Mouse (Mus musculus): ENCODE measurements around the gene Gm16181. TPM values are rescaled to one million over a fixed set of nuclear protein-coding genes. Genes with fewer than 3 reads are reported as not detected.

Gm16181 gene
- polyA plus RNA-seq, 1 experiment from 2014 or later, result 0.79 TPM

DNA sequence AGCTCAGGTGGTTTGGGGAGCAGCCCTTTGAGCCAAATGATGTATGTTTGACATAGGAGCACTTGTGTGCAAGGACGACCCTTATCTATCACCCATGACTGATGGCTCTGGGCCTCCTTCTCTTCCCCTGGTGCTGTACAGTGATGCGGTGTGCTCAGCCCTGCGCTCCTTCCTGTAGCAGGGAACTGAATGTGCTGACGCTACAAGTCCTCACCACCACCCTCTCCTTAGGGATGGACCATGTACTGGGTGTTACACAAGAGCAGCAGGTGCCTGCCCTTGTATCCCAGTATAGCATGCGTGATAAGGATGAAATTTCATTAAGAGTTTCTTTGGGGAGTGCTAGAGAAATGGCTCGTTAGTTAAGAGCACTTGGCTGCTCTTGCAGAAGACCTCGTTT is 26.5 kb downstream of the Gm16181 start:
- H3K4me2 ChIP-seq (replicated peaks), result no peak overlapping the region
- no peak for ATAC-seq
- no peak overlapping the region for H3K27ac ChIP-seq
- H3K9ac ChIP-seq (replicated peaks), result no peak overlapping the region
- no peaks in the 10 kb centered on the region for H3K27me3 ChIP-seq
- WGBS, result 90% methylated on average over 7 of the region's 7 CpGs
- H3K4me1 ChIP-seq (replicated peaks), result peaks cover 41% of the 10 kb centered on the region
- no peak overlapping the region for H3K4me3 ChIP-seq (replicated peaks)
- H3K36me3 ChIP-seq, result peaks cover 85% of the 10 kb centered on the region
- no peaks in the 10 kb centered on the region for H3K9me3 ChIP-seq

DNA sequence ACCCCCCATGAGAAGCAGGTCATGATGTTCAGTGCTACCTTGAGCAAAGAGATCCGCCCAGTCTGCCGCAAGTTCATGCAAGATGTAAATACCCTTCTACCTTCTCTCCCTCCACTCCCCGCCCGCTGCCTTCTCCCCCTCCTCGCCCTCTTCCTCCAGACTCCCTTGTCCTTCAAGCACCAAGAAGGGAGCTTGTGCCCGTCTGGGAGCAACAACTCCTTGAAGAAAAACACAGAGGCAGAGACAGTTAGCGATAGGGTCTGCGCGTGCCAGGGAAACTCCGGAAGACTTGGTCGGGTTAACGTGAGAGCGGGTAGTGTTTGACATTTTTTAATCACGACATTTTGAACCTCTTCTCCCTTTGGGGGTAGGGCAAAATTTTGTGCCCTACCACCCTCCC is 28.4 kb downstream of the Gm16181 start:
- Histone ChIP-seq H3K36me3 (peaks cover 98% of the 10 kb centered on the region), H3K4me2 (replicated peaks) (no peak overlapping the region), H3K9me3 (no peaks in the 10 kb centered on the region), H3K4me3 (replicated peaks) (no peak overlapping the region), H3K27ac (no peak overlapping the region), H3K4me1 (replicated peaks) (peaks cover 32% of the 10 kb centered on the region), H3K9ac (replicated peaks) (no peak overlapping the region), H3K27me3 (no peaks in the 10 kb centered on the region)
- WGBS, result 89% methylated on average over 14 of the region's 14 CpGs
- no peak for ATAC-seq

DNA sequence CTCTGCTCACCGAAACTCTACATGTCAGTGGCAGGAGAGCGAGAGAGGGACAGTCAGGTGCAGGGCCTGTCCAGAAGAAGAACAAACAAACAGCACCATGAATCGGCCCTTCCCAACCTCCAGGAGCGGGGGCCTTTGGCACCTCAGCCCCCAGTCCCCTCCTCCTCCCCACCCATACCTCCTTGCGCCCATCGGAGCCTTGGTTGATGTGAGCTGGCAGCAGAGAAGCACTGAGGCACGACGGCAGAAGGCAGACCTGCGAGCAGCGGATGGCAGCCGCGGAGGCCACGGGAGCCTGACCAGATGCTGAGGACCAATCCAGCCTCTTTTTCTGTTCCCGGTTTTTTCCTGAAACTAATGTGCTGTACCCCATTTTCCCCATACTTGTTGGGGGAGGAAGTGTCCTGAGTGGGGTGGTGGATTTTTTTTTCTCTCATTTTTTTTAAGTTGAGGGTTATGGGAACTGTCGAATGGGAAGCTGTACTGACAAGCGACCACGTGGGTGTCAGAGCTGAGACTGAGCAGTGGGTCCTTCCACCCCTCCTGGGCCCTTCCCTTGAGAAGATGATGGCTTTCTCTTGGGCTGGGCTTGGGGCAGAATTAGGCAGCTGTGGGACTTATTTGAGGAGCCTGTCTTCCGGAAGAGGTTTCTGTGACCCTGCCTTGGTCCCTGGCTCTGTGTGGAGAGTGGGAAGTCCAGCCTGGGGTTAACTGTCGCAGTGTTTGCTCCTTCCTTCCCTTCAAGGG is 29.0 kb downstream of the Gm16181 start:
- peaks cover 97% of the 10 kb centered on the region for H3K36me3 ChIP-seq
- ATAC-seq, result no peak
- 90% methylated on average over 19 of the region's 19 CpGs for WGBS
- no peak overlapping the region for H3K27ac ChIP-seq
- H3K27me3 ChIP-seq, result no peaks in the 10 kb centered on the region
- peaks cover 25% of the 10 kb centered on the region for H3K4me1 ChIP-seq (replicated peaks)
- H3K9ac ChIP-seq (replicated peaks), result no peak overlapping the region
- no peaks in the 10 kb centered on the region for H3K9me3 ChIP-seq
- H3K4me2 ChIP-seq (replicated peaks), result no peak overlapping the region
- H3K4me3 ChIP-seq (replicated peaks), result no peak overlapping the region

DNA sequence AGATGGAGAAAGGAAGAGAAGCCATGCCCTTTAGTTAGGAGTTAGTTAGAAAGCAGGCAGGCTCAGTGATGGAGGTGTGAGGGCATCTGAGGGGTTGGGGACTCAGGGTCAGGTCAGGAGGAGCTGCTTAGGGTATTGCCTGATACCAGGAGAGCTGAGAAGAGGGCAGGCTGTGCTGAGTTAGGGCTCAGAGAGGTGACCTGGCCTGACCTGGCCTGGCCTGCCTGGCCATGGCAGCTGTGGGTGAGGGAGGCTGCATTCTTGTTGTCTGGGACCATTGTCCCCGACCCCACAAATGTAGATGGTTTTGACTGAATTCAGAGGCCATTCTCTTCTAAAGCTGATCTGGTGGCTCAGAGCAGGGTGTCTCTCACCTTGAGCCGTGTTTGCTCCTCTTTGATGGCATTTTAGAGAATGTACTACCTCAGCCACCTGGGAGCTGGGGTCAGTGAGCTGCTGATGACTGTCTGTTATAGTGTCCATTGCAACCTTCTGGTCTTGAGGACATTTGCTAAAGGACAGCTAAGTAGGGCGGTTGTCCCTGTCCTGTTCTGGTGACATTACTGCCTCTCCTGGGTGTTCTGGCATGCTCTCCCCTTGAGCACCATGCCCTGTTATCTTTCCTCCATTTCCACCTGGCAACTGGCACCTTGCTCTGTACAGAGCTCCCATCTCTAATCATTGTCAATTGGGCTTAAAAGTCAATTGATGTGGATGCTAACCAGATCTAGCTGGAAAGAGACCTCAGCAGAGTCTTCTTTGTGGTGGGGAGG is 29.9 kb downstream of the Gm16181 start:
- Histone ChIP-seq H3K4me3 (replicated peaks) (no peak overlapping the region), H3K27ac (no peak overlapping the region), H3K4me2 (replicated peaks) (no peak overlapping the region), H3K36me3 (peaks cover 88% of the 10 kb centered on the region), H3K27me3 (no peaks in the 10 kb centered on the region), H3K9me3 (no peaks in the 10 kb centered on the region), H3K9ac (replicated peaks) (no peak overlapping the region), H3K4me1 (replicated peaks) (peaks cover 16% of the 10 kb centered on the region)
- ATAC-seq, result no peak
- WGBS, result 93% methylated on average over 3 of the region's 3 CpGs

- H3K27me3 ChIP-seq, result no peaks in the 10 kb centered on the region
- H3K4me2 ChIP-seq (replicated peaks), result no peak overlapping the region
- WGBS, result 87% methylated on average over 15 of the region's 15 CpGs
- peaks cover 9% of the 10 kb centered on the region for H3K4me1 ChIP-seq (replicated peaks)
- H3K9ac ChIP-seq (replicated peaks), result no peak overlapping the region
- no peak overlapping the region for H3K4me3 ChIP-seq (replicated peaks)
- H3K9me3 ChIP-seq, result no peaks in the 10 kb centered on the region
- H3K36me3 ChIP-seq, result peaks cover 81% of the 10 kb centered on the region
- ATAC-seq, result peak; percentile 11; the same call in 1 of the 2 replicates
- no peak overlapping the region for H3K27ac ChIP-seq
Observed at GRCm38 (mm10) chr17:35251162-35251719, 30.6 kb downstream of the Gm16181 start.

- no peak for ATAC-seq
- Histone ChIP-seq H3K27ac (no peak overlapping the region), H3K4me2 (replicated peaks) (no peak overlapping the region), H3K36me3 (peaks cover 73% of the 10 kb centered on the region), H3K27me3 (no peaks in the 10 kb centered on the region), H3K9ac (replicated peaks) (no peak overlapping the region), H3K4me3 (replicated peaks) (no peak overlapping the region), H3K9me3 (no peaks in the 10 kb centered on the region), H3K4me1 (replicated peaks) (peaks cover 4% of the 10 kb centered on the region; the same call in 1 of the 2 replicates)
- WGBS, result 83% methylated on average over 5 of the region's 5 CpGs
Observed at GRCm38 (mm10) chr17:35251981-35252380, 31.3 kb downstream of the Gm16181 start.

DNA sequence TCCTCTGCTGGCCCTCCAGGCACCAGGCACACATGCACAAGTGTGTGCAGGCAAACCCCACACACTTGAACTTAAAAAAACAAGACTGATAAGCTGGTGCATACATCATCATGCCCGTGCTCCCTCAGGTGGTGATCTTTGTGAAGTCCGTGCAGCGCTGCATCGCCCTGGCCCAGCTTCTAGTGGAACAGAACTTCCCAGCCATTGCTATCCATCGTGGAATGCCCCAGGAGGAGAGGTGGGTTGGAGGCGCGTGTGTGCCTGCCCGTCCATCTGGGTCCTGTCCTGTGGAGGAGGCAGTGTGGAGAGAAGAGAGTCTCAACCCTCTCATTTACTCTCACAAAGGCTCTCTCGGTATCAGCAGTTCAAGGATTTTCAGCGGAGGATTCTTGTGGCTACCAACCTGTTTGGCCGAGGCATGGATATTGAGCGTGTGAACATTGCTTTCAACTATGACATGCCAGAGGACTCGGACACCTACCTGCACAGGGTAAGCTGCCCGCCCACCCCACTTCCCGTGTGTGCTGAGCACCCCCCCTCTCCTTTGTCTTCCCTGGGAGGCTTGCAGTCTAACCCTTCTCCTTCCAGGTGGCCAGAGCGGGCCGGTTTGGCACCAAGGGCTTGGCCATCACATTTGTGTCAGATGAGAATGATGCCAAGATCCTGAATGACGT is 32.1 kb downstream of the Gm16181 start:
- Histone ChIP-seq H3K9me3 (no peaks in the 10 kb centered on the region), H3K9ac (replicated peaks) (no peak overlapping the region), H3K4me3 (replicated peaks) (no peak overlapping the region), H3K4me2 (replicated peaks) (no peak overlapping the region), H3K27me3 (no peaks in the 10 kb centered on the region), H3K27ac (no peak overlapping the region), H3K4me1 (replicated peaks) (no peaks in the 10 kb centered on the region), H3K36me3 (peaks cover 66% of the 10 kb centered on the region)
- no peak for ATAC-seq
- 87% methylated on average over 18 of the region's 18 CpGs for WGBS

DNA sequence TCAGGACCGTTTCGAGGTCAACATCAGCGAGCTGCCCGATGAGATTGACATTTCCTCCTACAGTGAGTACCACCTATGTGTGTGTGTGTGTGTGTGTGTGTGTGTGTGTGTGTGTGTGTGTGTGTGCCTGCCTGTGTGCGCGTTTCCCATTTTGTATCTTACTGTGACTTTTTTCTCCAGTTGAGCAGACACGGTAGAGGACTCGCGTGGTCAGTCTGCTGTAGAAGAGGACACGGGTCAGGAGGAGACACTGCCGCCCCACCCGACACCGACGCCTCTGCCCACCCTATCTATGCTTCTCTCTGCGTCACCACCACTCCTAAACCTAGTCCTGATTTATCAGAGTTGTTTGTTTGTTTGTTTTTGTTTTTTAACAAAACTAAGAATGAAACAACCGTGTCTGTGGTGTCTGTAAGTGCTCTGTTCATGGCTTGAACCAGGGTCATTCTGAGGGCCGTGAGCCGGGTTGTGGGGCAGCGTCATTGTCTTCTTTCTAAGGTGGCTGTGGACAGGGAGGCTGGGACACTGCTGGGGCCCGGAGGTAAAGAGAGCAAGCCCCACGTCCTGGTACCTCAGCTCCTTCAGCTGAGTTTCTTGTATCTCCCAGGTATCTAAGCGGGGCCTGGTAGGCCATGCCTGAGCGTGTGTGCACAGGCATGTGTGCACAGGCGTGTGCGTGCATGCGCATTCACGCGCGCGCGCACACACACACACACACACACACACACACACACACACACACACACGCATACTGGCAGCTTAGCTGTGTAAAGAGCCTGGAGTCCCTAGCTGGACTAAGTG is 32.9 kb downstream of the Gm16181 start:
- peak; percentile 3; the same call in 1 of the 2 replicates for ATAC-seq
- WGBS, result 88% methylated on average over 32 of the region's 32 CpGs
- H3K9ac ChIP-seq (replicated peaks), result no peak overlapping the region

GRCm38 (mm10) chr17:35254241-35255098 is 33.8 kb downstream of the Gm16181 start:
- H3K4me1 ChIP-seq (replicated peaks), result no peaks in the 10 kb centered on the region
- 56% methylated on average over 11 of the region's 11 CpGs for WGBS
- H3K4me3 ChIP-seq (replicated peaks), result no peak overlapping the region
- H3K27me3 ChIP-seq, result no peaks in the 10 kb centered on the region
- H3K4me2 ChIP-seq (replicated peaks), result no peak overlapping the region
- H3K27ac ChIP-seq, result no peak overlapping the region
- no peaks in the 10 kb centered on the region for H3K9me3 ChIP-seq
- ATAC-seq, result peak; percentile 25; the same call in 1 of the 2 replicates
- H3K9ac ChIP-seq (replicated peaks), result no peak overlapping the region
- peaks cover 49% of the 10 kb centered on the region for H3K36me3 ChIP-seq

More for the DNA sequence above, 32.9 kb downstream of the Gm16181 start:
- peaks cover 59% of the 10 kb centered on the region for H3K36me3 ChIP-seq
- H3K4me3 ChIP-seq (replicated peaks), result no peak overlapping the region
- no peaks in the 10 kb centered on the region for H3K27me3 ChIP-seq
- no peak overlapping the region for H3K27ac ChIP-seq
- H3K4me2 ChIP-seq (replicated peaks), result no peak overlapping the region
- H3K9me3 ChIP-seq, result no peaks in the 10 kb centered on the region
- H3K4me1 ChIP-seq (replicated peaks), result no peaks in the 10 kb centered on the region

- Histone ChIP-seq H3K36me3 (peaks cover 41% of the 10 kb centered on the region), H3K4me1 (replicated peaks) (no peaks in the 10 kb centered on the region), H3K27me3 (no peaks in the 10 kb centered on the region), H3K9me3 (no peaks in the 10 kb centered on the region), H3K4me2 (replicated peaks) (no peak overlapping the region), H3K27ac (no peak overlapping the region), H3K9ac (replicated peaks) (no peak overlapping the region), H3K4me3 (replicated peaks) (no peak overlapping the region)
- ATAC-seq, result no peak
- WGBS, result 80% methylated on average over 3 of the region's 3 CpGs
Observed at GRCm38 (mm10) chr17:35255301-35255700, 34.7 kb downstream of the Gm16181 start.

All from midbrain, embryonic 13.5 days (tissue).